Mouse (Mus musculus) brain, embryonic 14.5 days (tissue): ENCODE measurements around the gene Bicdl1. TPM values are rescaled to one million over a fixed set of nuclear protein-coding genes. Genes with fewer than 3 reads are reported as not detected.
A peak's percentile ranks its signal among the peaks of the same experiment; 100 is the strongest.

Experiments used
- DNase-seq: peaks from one replicate; pipeline ENCODE4 v3.0.0-alpha.2; 2011; ENCODE audit warnings: low read depth
- CTCF ChIP-seq: fragments of 200-500 bp; IDR thresholded peaks from 2 replicates; pipeline ENCODE4 v1.5.1; 2012; ENCODE audit warnings: inconsistent platforms, mild to moderate bottlenecking, moderate library complexity, borderline replicate concordance; ENCODE audit not compliant: insufficient read depth, insufficient read length; ENCODE audit errors: extremely low read depth
- POLR2A ChIP-seq: fragments of 200-500 bp; IDR thresholded peaks from 2 replicates; pipeline ENCODE4 v1.6.1; 2012; ENCODE audit warnings: mild to moderate bottlenecking, inconsistent platforms, borderline replicate concordance; ENCODE audit not compliant: poor library complexity, insufficient read depth, insufficient read length, severe bottlenecking; ENCODE audit errors: extremely low read depth
- polyA plus RNA-seq: library from polyadenylated mRNA; depleted of rRNA; stranded (reverse); fragments of >200 nt; gene quantifications from 2 replicates; pipeline ENCODE4 v1.2.3, GENCODE M21; 2012

The Bicdl1 gene
- polyA plus RNA-seq, 1 experiment: 168 TPM

GRCm38 (mm10) chr5:115631505-115632357 lies 99.7 kb downstream of the Bicdl1 start, which contains the start of gene Rab35:
TSS of gene Rab35 (plus strand) at chr5:115631908.
- TF ChIP-seq CTCF: no peak
- TF ChIP-seq POLR2A: peak; percentile 96

GRCm38 (mm10) chr5:115630291-115630690 lies 101.1 kb downstream of the Bicdl1 start:
- TF ChIP-seq CTCF: no peak
- no peak for TF ChIP-seq POLR2A

More at GRCm38 (mm10) chr5:115631505-115632357, 99.7 kb downstream of the Bicdl1 start, which contains the start of gene Rab35:
- DNase-seq: peak; percentile 96

GRCm38 (mm10) chr5:115629672-115630071 lies 101.7 kb downstream of the Bicdl1 start:
- DNase-seq: no peak

More at GRCm38 (mm10) chr5:115630291-115630690, 101.1 kb downstream of the Bicdl1 start:
- DNase-seq: no peak

GRCm38 (mm10) chr5:115628083-115628482 lies 103.3 kb downstream of the Bicdl1 start:
- TF ChIP-seq POLR2A: no peak
- no peak for TF ChIP-seq CTCF
- DNase-seq: no peak

More at GRCm38 (mm10) chr5:115629672-115630071, 101.7 kb downstream of the Bicdl1 start:
- no peak for TF ChIP-seq CTCF
- no peak for TF ChIP-seq POLR2A

- no peak for TF ChIP-seq CTCF
- TF ChIP-seq POLR2A: no peak
- no peak for DNase-seq
Measured at GRCm38 (mm10) chr5:115626237-115626886, 105.1 kb downstream of the Bicdl1 start.

GRCm38 (mm10) chr5:115623694-115624440 lies 107.6 kb downstream of the Bicdl1 start:
- TF ChIP-seq CTCF (no peak), POLR2A (no peak)
- no peak for DNase-seq

GRCm38 (mm10) chr5:115622686-115623085 lies 108.7 kb downstream of the Bicdl1 start:
- TF ChIP-seq CTCF: no peak
- no peak for TF ChIP-seq POLR2A
- no peak for DNase-seq

- DNase-seq: no peak
- TF ChIP-seq CTCF (no peak), POLR2A (no peak)
Measured at GRCm38 (mm10) chr5:115619690-115620089, 111.7 kb downstream of the Bicdl1 start.

GRCm38 (mm10) chr5:115614948-115615347 lies 116.5 kb downstream of the Bicdl1 start:
- TF ChIP-seq CTCF (peak; percentile 55), POLR2A (no peak)
- DNase-seq: no peak

DNA sequence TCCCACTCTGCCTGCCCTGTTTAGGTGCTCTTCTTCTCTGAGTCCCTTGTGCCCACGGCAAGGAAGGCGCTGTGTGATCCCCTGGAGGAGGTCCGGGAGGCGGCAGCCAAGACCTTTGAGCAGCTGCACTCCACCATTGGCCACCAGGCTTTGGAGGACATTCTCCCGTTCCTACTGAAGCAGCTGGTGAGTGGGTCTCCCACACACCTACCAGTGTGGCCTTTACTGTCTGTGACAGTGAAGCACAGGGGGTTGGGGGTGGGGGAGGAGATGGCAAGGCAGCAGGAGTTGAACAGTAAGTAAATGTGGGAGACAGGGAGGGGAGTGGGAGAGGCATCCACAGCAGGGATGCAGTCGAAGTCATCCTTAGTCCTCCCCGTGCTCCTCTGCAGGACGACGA lies 118.1 kb downstream of the Bicdl1 start:
- DNase-seq: no peak
- TF ChIP-seq POLR2A (no peak), CTCF (no peak)

GRCm38 (mm10) chr5:115611566-115611965 lies 119.9 kb downstream of the Bicdl1 start:
- no peak for TF ChIP-seq POLR2A
- no peak for TF ChIP-seq CTCF
- DNase-seq: no peak
